In the genomic region with DNA sequence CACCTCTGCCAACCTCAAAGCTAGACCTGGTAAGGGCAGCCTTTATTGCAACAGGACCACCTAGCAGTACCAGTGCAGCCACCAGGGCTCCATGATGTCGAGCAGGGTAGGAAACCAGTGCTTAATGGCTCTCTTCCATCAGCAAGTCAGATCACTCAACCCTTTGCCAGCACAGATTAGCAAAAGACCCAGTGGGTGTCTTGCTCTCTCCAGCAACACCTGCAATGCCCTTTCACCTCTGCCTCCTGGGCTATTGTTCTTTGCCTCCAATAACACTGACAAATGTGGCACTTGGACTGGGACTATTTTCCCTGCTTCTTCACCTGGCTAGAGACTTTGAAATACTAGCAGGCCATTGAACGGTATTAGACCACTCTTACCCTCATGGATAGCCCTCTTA, we compare ENCODE assay signal across 35 mouse cellular contexts. TPM values are rescaled to one million over a fixed set of nuclear protein-coding genes. Genes with fewer than 3 reads are reported as not detected.
"Had no signal": no experiment of that assay in that cellular context is flagged by ENCODE, and none has a peak within 500 bp of the region (broad histone marks: within the 10 kb centered on the region; RNA-seq: fewer than 3 reads in every experiment).

No protein-coding gene starts in this region.

- DNase-seq: heart, postnatal 10 days; heart, postnatal 14 days; heart, postnatal 36 days; heart, postnatal 4 days; kidney, adult 11 months; kidney, adult 18-20 months; kidney, adult 2 months; kidney, adult 8-10 months; kidney, adult 9 months; kidney, postnatal 10 days; kidney, postnatal 14 days; kidney, postnatal 25 days; kidney, postnatal 36 days; kidney, postnatal 4 days; layer of hippocampus, adult 9-11 months; layer of hippocampus, postnatal 36 days had no signal

RNA-seq across cellular contexts. Expression of a gene that starts 21.4 kb away (rescaled TPM):
- polyA plus RNA-seq: heart, embryonic 11.5 days; heart, embryonic 12.5 days; heart, embryonic 13.5 days; heart, embryonic 14.5 days; heart, embryonic 15.5 days; heart, embryonic 16.5 days; heart, postnatal 0 days; hindbrain, embryonic 10.5 days; hindbrain, embryonic 11.5 days; hindbrain, embryonic 12.5 days; inflammation-experienced regulatory T-cells, adult 6 months; intestine, embryonic 14.5 days; intestine, embryonic 15.5 days; intestine, embryonic 16.5 days; intestine, postnatal 0 days; kidney, embryonic 14.5 days; kidney, embryonic 15.5 days; kidney, embryonic 16.5 days; large intestine, adult 2 months had no signal
